Mouse (Mus musculus) brain, embryonic 14.5 days (tissue): ENCODE results near the gene Tmem14c.

Source experiments
- CTCF ChIP-seq: fragments of 200-500 bp; IDR thresholded peaks from 2 replicates; pipeline ENCODE4 v1.5.1; 2012; ENCODE audit warnings: inconsistent platforms, mild to moderate bottlenecking, moderate library complexity, borderline replicate concordance; ENCODE audit not compliant: insufficient read depth, insufficient read length; ENCODE audit errors: extremely low read depth
- POLR2A ChIP-seq: fragments of 200-500 bp; IDR thresholded peaks from 2 replicates; pipeline ENCODE4 v1.6.1; 2012; ENCODE audit warnings: mild to moderate bottlenecking, inconsistent platforms, borderline replicate concordance; ENCODE audit not compliant: poor library complexity, insufficient read depth, insufficient read length, severe bottlenecking; ENCODE audit errors: extremely low read depth

- TF ChIP-seq CTCF: no peak
- no peak for TF ChIP-seq POLR2A
Measured at GRCm38 (mm10) chr13:40972976-40973375, 43.1 kb upstream of the Tmem14c start.
